Mouse (Mus musculus) midbrain, postnatal 0 days (tissue): ENCODE results near the gene Sptbn1. TPM values are rescaled to one million over a fixed set of nuclear protein-coding genes. Genes with fewer than 3 reads are reported as not detected.

Experiments used
- ATAC-seq: fragments of 200-750 bp; cut with Nextera tagmentation; 2 replicates; pipeline ENCODE4 v1.8.0; 2017; ENCODE audit warnings: moderate number of reproducible peaks, mild to moderate bottlenecking, moderate TSS enrichment, moderate library complexity; ENCODE audit not compliant: low FRiP score
- DNase-seq: peaks from one replicate; pipeline ENCODE4 v3.0.0-alpha.2; 2015; ENCODE audit warnings: low spot score
- H3K27ac ChIP-seq: fragments of 300-500 bp; sonication (generic); 2 replicates; pipeline ENCODE4 v1.5.1; 2014; ENCODE audit warnings: low read depth, mild to moderate bottlenecking, low read length, mixed read lengths
- H3K27me3 ChIP-seq: fragments of 300-500 bp; sonication (generic); 2 replicates; pipeline ENCODE4 v1.6.1; 2014; ENCODE audit warnings: low read length, control low read depth, mixed read lengths; ENCODE audit not compliant: insufficient read depth
- H3K36me3 ChIP-seq: fragments of 300-500 bp; sonication (generic); 2 replicates; pipeline ENCODE4 v1.6.1; 2014; ENCODE audit warnings: low read length, control low read depth, mixed read lengths; ENCODE audit not compliant: insufficient read depth
- H3K4me1 ChIP-seq: fragments of 300-500 bp; sonication (generic); 2 replicates; pipeline ENCODE4 v1.6.1; 2014; ENCODE audit warnings: mild to moderate bottlenecking, control low read depth, antibody characterized with exemption, low read length, mixed read lengths; ENCODE audit not compliant: insufficient read depth
- H3K4me2 ChIP-seq: fragments of 300-500 bp; sonication (generic); 2 replicates; pipeline ENCODE4 v1.6.1; 2014; ENCODE audit warnings: low read depth, mild to moderate bottlenecking, low read length, mixed read lengths; ENCODE audit not compliant: poor library complexity, severe bottlenecking
- H3K4me3 ChIP-seq: fragments of 300-500 bp; sonication (generic); 2 replicates; pipeline ENCODE4 v1.5.1; 2014; ENCODE audit warnings: low read depth, mild to moderate bottlenecking, low read length, moderate library complexity
- H3K9ac ChIP-seq: fragments of 300-500 bp; sonication (generic); replicated peaks from 2 replicates; pipeline ENCODE4 v1.6.1; 2014; ENCODE audit warnings: mild to moderate bottlenecking, low read length, moderate library complexity, mixed read lengths; ENCODE audit not compliant: poor library complexity, severe bottlenecking
- H3K9me3 ChIP-seq: fragments of 300-500 bp; sonication (generic); 2 replicates; pipeline ENCODE4 v1.6.1; 2016; ENCODE audit warnings: low read length, control low read depth
- CTCF ChIP-seq: IDR thresholded peaks from 2 replicates; pipeline ENCODE4 v1.5.1; 2016; ENCODE audit warnings: antibody characterized with exemption, mild to moderate bottlenecking
- WGBS: fragments of 180-500 bp; shearing (Covaris S2); extraction: QIAGEN DNeasy Blood & Tissue Kit; methylation state at CpG from one replicate; pipeline ENCODE4 v1.1.7; 2014; 5-methylcytosine and 5-hydroxymethylcytosine counted together
- polyA plus RNA-seq: library from polyadenylated mRNA; unstranded; fragments of >200 nt; fragmentation: Nextera tagmentation; extraction: Ambion mirVana; gene quantifications from 2 replicates; pipeline ENCODE4 v1.2.1, GENCODE M21; 2015
- total RNA-seq: library from RNA; depleted of rRNA; stranded (reverse); fragments of >200 nt; gene quantifications from 2 replicates; pipeline ENCODE4 v1.2.3, GENCODE M21; 2014

Gene Sptbn1
- total and polyA plus RNA-seq, 2 experiments from 2014 or later, result 173 to 294 TPM

GRCm38 (mm10) chr11:30268648-30269375 is 837 bp upstream of the Sptbn1 start:
- H3K27ac ChIP-seq, result peak overlapping the region; percentile 99
- H3K36me3 ChIP-seq, result no peaks in the 10 kb centered on the region
- peak; percentile 25 for ATAC-seq
- peak overlapping the region; percentile 99 for H3K9ac ChIP-seq
- H3K4me2 ChIP-seq, result peak overlapping the region; percentile 51
- peak overlapping the region; percentile 100 for H3K4me3 ChIP-seq
- no peaks in the 10 kb centered on the region for H3K9me3 ChIP-seq
- peak; percentile 62 for DNase-seq
- no peaks in the 10 kb centered on the region for H3K4me1 ChIP-seq
- WGBS, result 3% methylated on average over 14 of the region's 15 CpGs
- no peak for TF ChIP-seq CTCF
- H3K27me3 ChIP-seq, result no peaks in the 10 kb centered on the region

GRCm38 (mm10) chr11:30267036-30267891 is 711 bp downstream of the Sptbn1 start:
- Histone ChIP-seq H3K4me3 (peak overlapping the region; percentile 100), H3K9ac (peak overlapping the region; percentile 99), H3K4me1 (no peaks in the 10 kb centered on the region), H3K27ac (peak overlapping the region; percentile 99), H3K9me3 (no peaks in the 10 kb centered on the region), H3K4me2 (peak overlapping the region; percentile 51), H3K27me3 (no peaks in the 10 kb centered on the region), H3K36me3 (no peaks in the 10 kb centered on the region)
- WGBS, result 0% methylated on average over 64 of the region's 69 CpGs
- ATAC-seq, result peak; percentile 75
- TF ChIP-seq CTCF, result no peak
- peak; percentile 81 for DNase-seq

- H3K36me3 ChIP-seq, result no peaks in the 10 kb centered on the region
- DNase-seq (peak; percentile 49), ATAC-seq (peak; percentile 20)
- no peaks in the 10 kb centered on the region for H3K27me3 ChIP-seq
- WGBS, result 2% methylated on average over 7 of the region's 7 CpGs
- H3K4me1 ChIP-seq, result 0 out of 2 replicates have a peak, but pooled peaks cover 2% of the 10 kb centered on the region
- no peak for TF ChIP-seq CTCF
- H3K9me3 ChIP-seq, result no peaks in the 10 kb centered on the region
- peak overlapping the region; percentile 51 for H3K4me2 ChIP-seq
- H3K27ac ChIP-seq, result peak overlapping the region; percentile 99
- H3K9ac ChIP-seq, result peak overlapping the region; percentile 99
- peak overlapping the region; percentile 100 for H3K4me3 ChIP-seq
Observed at GRCm38 (mm10) chr11:30266691-30267035, 1.3 kb downstream of the Sptbn1 start.

GRCm38 (mm10) chr11:30265666-30266065 is 2.3 kb downstream of the Sptbn1 start:
- H3K9ac ChIP-seq, result peak overlapping the region; percentile 62
- DNase-seq, result no peak
- H3K4me3 ChIP-seq, result peak overlapping the region; percentile 100
- peak overlapping the region; percentile 69 for H3K4me2 ChIP-seq
- no peaks in the 10 kb centered on the region for H3K27me3 ChIP-seq
- H3K27ac ChIP-seq, result peak overlapping the region; percentile 51; the same call in 1 of the 2 replicates
- no peak for ATAC-seq
- H3K4me1 ChIP-seq, result 0 out of 2 replicates have a peak, but pooled peaks cover 3% of the 10 kb centered on the region
- TF ChIP-seq CTCF, result no peak
- H3K36me3 ChIP-seq, result no peaks in the 10 kb centered on the region
- H3K9me3 ChIP-seq, result no peaks in the 10 kb centered on the region
- 73% methylated on average over 2 of the region's 2 CpGs for WGBS

GRCm38 (mm10) chr11:30263627-30264026 is 4.3 kb downstream of the Sptbn1 start:
- 68% methylated on average over 2 of the region's 2 CpGs for WGBS
- no peak for DNase-seq
- Histone ChIP-seq H3K9ac (no peak overlapping the region), H3K27ac (no peak overlapping the region), H3K4me1 (0 out of 2 replicates have a peak, but pooled peaks cover 6% of the 10 kb centered on the region), H3K4me2 (peak overlapping the region; percentile 36), H3K27me3 (no peaks in the 10 kb centered on the region), H3K4me3 (peak overlapping the region; percentile 2; the same call in 1 of the 2 replicates), H3K36me3 (no peaks in the 10 kb centered on the region), H3K9me3 (no peaks in the 10 kb centered on the region)
- ATAC-seq, result no peak
- no peak for TF ChIP-seq CTCF
